Mouse (Mus musculus) cerebellum, postnatal 25 days (tissue): Measurements from ENCODE around the gene Calcrl.
A peak's percentile ranks its signal among the peaks of the same experiment; 100 is the strongest.

Experiments
- DNase-seq, 2 experiments: peaks; one replicate each; pipeline ENCODE4 v3.0.0; 2021; ENCODE audit warnings: mixed read lengths in 2 of 2

The Calcrl gene

GRCm38 (mm10) chr2:84295068-84295467, 130.1 kb downstream of the Calcrl start:
- no peak for DNase-seq

GRCm38 (mm10) chr2:84294611-84295010, 130.6 kb downstream of the Calcrl start:
- peak; percentile 12 to 24 for DNase-seq

- DNase-seq: no peak
These were observed 132.7 kb downstream of the Calcrl start for GRCm38 (mm10) chr2:84292351-84293000.

- no peak for DNase-seq
These were observed 136.2 kb downstream of the Calcrl start for GRCm38 (mm10) chr2:84288940-84289557.
